Mouse (Mus musculus) R1 (cell line): ENCODE data around the gene U2af1.
A peak's percentile ranks its signal among the peaks of the same experiment; 100 is the strongest.
"Not testable (repeated sequence)": the region's sequence is repeated elsewhere in the genome, so short reads cannot be mapped to it uniquely, and the experiment has no call there.

Source experiments
- DNase-seq: peaks from one replicate; pipeline ENCODE4 v3.0.0-alpha.2; 2018; ENCODE audit warnings: low read depth, low spot score

U2af1 gene

DNA sequence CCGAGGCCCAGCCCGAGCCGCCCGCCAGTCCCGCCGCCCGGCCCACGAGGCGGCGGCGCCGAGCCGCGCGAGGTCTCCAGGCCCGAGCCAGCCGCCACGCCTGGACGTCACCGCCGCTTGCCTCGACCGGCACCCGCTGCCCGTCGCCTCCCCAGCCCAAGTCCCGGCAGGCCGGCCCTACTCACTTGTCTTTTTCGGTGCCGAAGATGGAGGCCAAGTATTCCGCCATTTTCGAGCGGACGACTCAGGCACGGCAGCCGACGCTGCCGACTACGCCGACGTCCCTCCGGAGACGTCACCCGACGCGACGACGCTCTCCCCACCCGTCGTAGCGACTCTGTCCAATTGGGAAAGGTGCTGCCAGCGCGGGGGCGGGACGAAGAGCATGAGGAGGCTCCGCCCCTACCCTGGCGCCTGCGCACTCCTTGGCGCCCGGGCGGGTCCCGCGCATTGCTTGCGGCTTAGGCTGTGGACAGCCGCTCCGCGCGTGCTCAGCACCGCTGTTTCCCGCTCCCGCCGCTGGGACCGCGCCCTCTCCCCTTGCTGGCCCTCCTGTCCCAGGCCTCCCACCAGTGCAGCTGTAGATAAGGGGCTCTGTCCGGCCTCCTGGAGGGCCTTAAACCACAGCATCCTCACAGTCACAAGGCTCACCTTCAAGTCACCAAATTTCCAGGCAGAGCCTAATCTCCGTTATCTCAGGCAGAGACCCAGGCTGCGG lies at the start of gene U2af1:
U2af1 (minus strand) TSS at position 425 of the 718 bp plus-strand sequence.
- DNase-seq, result peak; percentile 98

DNA sequence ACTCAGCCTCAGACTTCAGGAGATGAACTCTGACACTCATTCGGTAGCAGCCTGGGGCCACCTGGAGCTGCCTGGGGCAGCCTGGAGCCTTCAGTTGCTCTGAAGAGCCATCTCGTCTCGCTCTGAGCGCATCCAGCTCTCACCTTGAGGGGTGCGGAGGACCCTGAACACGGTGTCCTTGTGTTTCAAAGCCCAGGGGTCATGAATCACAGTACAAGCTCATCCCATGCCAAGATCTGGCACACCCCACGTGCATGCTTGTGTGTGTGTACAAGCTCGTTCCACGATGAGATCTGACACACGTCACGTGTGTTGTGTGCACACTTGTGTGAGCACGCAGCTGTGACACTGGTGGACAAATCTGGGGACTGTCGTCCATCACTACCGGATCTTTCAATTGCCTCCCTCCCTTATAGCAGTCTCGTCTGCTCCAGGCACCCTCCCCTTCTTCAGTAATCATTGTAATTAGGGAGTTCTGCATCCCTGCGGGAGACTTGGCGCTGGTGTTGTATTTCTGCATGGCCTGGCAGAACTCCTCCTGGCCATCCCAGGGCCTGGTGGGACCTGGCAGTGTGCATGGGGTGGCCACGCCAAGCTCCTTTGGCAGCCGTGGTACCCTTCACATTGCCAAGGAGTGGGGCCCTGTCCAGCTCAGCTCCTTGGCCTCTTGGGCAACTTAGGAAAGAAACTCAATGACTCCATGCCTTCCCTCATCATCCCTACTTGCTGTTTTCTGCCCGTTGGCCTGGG lies 46.8 kb upstream of the U2af1 start:
- no peak for DNase-seq

DNA sequence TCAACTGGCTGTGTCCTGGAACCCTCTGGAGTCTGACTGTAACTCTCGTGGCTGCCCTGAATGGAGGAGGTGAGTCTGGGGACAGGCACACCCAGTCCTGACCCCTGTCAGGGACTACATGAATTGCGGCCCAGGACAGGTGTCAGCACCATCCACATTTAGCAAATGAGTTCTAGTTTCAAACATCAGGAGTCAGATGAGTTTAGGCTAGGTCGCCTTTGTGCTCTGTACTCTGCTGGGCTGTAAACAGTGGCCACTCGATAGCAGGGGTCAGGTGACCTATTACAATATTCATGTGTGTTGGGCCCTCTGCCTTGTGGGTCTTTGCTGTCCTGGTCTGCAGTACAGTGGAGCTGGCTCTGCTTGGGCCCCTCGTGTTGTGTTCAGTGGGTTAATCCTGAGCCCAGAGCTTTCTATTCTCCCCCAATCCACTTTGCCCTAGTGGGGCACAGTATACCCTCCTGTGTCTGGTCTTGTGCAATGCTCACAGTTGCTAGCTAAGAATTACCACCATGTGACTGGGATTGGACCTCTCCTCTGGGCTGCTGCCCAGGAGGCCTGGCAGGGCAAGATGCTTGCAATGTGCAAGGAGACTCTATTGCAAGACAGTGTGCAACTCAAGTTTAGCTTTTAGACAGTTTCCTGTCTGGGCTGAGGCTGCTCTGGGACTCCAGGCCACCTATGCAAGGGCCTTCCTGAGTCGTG lies 44.7 kb upstream of the U2af1 start:
- DNase-seq, result no peak

DNA sequence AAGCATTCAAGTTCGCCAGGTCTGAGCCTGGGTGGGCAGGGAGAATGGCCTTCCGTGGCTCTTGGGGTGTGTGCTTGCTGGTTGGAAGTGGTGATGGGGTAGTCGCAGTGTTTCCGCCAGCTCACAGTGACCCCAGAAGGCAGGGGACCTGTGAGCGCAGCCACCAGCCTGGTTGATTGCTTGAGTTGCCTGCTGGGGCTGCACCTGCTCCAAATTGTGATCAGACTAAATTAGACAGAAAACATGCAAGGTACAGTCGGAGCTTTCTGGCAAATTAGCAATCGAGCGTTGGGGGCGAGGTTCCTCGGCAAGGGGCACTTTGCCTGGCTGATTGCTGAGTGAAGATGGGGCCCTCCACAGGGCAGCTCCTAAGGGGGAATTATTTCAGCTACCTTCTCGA lies 39.7 kb upstream of the U2af1 start:
- DNase-seq, result no peak

DNA sequence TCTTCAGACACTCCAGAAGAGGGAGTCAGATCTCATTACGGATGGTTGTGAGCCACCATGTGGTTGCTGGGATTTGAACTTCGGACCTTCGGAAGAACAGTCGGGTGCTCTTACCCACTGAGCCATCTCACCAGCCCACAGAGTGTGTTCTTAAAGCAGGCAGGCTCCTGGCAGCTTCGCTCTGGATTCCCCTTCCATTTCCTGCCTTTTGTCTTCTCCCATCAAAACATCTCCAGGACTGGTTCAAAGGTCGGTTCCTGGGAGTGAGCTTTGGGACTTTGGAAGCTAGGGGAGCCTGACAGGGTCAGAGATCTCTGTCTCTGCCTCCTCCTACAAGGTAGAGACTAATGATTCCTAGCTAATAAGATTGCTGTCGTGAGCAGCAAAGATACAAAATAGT lies 36.7 kb upstream of the U2af1 start:
- DNase-seq, result not testable (repeated sequence)

DNA sequence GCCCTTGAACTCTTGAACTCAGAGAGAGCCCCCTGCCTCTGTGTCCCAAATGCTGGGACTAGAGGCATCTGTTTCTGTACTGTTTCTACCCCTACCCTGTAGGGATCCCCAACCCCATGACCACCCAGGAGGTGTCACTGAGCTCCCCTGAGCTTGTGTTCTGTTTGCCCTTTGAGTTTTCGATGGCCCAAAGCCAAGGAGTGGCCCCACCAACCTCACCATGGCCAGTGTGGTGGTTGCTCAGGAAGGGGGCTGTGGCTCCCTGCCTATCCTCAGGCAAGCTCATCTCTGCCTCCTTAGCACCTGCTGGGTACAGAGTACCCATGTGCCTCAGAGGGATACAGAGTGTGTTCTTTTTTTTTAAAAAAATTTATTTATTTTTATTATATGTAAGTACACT lies 36.3 kb upstream of the U2af1 start:
- no peak for DNase-seq

DNA sequence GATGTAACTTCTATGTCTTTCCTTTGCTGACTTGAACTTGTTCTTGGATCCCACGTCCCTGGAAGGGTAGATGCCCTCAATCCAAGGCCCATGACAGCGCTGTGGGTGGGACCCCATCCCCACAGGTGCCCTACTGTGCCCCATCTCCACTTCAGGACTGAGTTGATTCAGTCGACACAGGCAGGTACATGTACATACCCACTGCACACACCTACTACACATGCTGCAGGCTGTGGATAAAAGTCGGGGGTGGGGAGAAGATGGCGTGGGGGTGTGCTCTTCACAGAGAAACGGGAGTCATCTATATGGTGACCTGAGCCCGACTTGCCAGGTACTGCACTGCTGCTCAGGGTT lies 35.3 kb upstream of the U2af1 start:
- DNase-seq, result no peak

DNA sequence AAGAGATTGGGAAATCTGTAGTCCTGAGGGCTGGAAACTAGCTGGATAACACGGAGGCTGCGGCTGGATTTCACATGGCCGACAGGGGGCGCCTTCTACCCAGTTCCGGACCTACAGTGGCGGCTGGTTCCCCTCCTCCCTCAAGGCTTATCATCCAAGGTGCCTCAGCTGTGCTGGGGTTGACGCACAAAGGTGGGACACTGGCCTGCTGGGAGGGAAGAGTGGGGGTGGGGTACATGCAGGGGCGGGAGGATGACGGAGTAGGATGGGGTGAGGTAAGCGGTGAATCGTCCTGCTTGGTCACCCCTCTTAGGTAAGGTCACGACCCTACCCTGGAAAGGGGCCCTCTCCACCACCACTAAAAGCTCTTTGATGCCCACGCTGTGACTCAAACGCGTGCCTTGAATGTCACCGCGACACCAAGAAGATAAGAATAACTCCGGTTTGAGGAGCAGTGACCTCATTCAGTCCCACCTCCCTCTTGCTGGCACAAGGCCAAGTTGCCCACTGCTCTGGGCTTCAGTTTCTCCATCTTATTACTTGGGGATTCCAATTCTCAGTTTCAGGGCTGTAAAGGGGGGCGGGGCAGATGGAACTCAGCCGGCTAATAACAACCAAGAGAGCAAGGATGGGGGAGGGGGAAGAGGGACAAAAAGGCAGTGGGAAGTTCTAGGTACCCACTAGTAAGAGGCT lies 34.8 kb upstream of the U2af1 start:
- DNase-seq, result peak; percentile 83

DNA sequence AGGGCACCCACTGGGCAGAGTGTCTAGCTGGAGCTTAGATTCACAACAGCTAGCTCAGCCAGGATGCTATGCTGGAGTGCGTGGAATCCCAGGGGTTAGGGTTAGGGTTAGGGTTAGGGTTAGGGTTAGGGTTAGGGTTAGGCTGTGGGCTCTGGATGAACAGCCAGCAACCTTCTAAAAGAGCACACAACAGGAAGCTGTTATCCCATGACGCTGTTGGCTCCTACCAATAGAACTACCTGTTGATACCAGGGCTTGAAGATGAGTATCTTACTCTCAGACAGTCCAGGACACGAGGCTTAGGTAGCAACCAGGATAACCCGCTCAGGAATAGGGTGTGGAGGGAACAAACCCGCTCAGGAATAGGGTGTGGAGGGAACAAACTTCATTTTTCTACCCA lies 34.2 kb upstream of the U2af1 start:
- DNase-seq, result no peak

DNA sequence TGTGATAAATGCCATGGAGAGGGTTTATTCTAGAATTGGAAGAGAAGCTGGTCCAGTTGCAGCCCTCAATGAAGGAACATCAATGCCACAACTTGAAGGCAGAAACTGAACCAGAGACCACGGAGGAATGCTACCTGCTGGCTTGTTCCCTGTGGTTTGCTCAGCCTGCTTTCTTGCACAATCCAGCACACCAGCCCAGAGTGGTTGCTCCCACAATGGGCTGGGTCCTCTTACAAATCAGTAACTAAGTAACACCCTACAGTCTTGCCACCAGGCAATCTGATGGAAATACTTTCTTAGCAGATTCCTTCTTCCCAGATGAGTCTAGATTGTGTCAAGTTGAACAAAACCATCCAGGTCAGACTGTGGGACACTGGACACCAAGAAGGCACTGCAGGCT lies 30.9 kb upstream of the U2af1 start:
- no peak for DNase-seq

DNA sequence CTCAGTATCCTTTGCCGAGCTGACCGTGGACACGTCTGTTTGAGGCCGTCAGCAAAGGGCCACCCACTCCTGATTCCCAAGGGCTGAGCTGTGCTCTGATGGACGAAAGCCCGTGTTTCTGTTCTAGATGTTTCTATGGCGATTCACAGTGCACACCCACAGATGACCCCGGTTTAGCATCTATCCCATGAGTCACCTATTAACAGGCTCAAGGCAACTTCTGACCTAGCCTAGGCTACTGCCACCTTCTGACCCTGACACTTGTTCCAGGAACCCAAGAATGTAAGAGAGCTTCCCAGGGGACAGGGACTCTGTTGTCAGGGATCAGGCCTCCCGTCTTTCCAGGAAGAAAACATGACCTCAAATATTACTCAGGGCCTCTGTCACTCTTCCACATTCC lies 29.4 kb upstream of the U2af1 start:
- DNase-seq, result no peak

DNA sequence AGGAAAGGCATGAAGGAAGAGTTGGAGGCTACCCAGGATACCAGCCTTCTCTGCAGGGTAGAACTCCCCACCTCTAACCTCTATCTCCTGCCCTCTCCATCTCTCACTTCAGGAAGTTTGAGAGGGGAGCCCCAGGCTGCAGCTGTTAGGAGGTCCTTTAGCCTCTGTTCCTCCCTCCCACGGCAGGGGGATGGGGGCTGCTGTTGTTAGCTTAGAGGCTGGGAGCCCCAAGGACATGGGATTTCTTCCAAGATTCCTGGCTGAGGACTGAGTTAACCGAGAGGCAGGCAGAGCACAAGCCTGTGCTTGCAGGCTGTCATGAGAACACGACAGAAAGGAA lies 27.5 kb upstream of the U2af1 start:
- DNase-seq, result no peak

DNA sequence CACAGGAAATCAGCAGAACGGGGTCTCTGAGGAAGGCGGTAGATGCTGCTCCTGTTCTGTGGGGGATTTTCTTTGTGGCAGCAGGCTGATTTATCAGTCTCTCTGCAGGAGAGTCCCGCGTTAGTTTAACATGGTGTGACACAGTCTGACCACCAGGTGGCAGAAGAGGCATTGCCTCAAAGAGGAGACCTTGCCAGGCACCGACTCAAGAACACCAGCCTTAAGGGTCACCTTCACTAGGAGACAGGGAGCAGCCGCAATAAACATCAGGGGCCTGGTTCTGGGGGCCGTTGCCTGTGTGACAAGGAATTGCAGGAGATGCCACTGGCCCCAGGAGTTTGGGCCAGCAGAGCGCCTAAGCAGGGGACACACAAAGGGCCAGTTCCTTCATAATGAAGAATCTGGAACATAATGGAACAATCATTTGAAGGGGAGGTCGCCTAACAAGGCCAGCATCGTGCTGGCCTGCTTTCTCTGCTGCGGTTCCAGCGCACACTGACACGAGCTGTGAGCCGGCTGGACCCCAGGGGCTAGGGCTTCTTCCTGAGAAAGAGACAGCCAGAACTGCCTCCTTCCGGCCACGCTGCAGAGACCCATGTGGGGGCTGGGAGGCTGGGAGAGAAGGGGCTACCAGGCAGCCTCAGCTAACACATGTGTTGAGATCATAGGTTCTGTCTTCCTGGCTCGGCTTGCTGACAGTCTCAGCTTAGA lies 27.0 kb upstream of the U2af1 start:
- DNase-seq, result peak; percentile 88

DNA sequence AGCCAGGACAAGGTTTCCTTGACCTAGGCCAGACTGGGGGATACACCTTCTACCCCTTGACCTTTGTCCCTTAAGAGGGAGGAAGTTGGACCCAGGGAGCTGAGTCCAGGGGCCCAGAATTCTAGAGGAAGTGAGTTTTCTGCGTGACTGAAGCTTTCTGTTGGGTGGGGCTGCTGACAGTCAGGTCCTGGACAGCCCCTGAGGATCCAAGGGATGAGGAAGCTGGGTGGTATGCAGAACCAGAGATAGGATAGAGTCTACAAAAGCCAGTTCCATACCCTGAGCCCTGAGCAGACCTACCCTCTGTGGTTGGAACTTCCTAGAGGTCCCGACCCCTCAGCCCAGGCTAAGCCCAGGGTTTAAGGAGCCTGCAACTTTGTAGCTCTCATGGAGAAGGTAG lies 21.8 kb upstream of the U2af1 start:
- DNase-seq, result no peak

DNA sequence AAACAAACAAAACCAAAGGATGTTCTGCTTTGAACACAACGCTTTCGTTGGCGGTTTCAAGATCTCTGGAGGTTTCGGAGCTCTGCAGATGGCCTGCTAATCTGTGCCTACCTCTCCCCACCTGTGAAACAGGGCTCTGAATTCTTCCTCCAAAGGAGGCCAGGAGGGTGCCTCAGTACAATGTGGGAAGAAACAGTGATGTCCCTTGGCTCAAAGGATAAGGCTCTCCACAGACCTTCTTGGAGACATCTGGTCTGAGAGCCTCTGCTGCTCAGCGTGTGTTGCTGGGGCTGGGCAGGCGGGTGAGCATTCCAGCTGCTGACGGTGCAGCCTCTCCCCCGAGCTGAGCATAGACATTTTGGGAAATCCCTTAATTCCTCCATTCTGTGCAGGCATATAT lies 18.8 kb upstream of the U2af1 start, which contains the start of gene Cryaa:
Cryaa (plus strand) TSS at position 301 of the 400 bp plus-strand sequence.
- no peak for DNase-seq

DNA sequence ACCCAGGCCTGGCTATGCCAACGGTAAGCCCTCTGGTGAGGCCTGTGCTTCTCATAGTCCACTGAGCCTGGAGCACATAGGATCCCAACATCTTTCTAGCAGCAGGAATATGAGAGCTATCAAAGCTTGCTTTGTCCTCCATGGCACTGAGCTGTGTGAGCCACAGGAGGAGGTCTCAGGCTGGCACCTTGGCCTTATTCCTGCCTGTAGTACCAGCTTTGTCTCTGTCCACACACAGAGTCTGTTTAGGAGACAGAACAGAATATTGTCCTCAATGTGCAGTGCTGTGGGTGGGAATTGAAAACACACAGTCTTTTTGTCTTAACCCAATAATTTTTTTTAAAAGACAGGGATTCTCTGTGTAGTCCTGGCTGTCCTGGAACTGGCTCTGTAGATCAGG lies 15.7 kb upstream of the U2af1 start:
- DNase-seq, result no peak

DNA sequence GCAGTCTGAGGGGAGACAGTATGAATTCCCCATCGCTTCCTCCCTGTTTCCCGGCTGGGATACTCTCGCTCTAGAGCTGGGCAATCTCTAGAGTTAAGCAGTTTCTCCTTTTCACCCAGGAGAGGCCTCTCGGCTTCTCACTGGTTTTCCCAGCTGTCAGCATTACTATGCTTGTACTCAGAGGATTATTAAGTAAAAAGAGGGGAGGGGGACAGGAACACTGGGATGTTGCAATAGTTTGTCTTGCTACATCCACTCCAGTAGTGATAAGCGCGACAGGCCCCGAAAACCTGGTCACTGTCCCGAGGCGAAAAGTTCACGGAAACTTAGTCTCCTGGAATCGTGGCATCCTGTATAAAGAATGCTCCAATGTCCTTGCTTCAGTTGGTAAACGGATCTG lies 13.6 kb upstream of the U2af1 start:
- DNase-seq, result no peak

DNA sequence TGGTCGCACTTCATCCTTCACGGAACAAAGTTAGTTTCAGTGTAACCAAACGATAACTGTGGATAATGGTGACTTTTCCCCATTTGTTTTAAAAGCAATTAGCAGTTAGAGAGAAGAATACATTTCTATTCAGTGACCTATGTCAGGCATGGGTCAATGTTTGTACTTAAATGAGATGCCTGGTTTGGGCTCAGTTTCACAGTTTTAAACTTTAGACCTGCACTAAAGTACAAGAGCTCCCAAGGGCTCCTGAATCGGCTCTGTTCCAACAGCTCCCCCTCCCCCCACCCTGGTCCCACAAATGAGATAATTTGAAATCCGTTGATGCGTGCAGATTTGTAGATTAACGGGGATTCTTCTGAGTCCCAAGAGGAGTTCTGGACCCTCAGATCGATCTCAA lies 13.0 kb upstream of the U2af1 start:
- no peak for DNase-seq

DNA sequence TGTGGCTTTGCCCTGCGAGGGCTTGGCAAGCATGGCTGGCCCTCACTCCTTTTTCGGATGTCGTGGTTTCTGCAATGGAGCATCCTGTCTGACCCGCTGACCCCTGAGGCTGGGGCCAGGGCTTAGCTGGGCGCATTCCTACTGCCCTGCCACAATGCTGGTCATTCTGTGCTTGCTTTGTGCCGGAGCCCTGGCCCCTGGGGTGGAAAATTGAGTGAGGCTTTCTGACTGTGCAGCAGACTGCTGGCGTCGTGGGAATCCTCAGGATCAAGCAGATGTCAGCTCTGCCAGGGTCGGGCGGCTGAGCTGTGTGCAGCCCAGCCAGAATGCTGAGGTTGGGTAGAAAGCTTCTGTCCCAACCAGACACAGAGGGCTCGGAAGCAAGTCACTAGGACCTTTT lies 11.5 kb upstream of the U2af1 start:
- no peak for DNase-seq

DNA sequence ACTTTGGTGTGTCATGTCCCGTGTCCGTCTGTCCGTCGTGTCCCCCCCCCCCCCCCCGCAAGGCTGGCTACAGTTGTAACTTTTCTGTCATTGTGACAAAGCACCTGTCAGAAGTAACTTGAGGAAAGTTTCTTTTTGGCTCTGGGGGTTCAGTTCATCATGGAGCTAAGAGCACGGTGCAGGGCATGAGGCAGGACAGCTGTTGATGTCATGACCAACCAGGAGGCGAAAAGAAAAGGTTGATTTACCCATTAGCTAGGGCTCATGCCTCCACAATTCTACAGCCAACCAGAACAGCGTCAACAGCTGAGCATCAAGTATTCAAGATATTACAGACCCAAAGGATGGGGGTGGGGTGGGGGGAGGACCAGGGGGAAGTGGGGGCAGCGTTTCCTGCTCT lies 9.6 kb upstream of the U2af1 start:
- DNase-seq, result no peak

DNA sequence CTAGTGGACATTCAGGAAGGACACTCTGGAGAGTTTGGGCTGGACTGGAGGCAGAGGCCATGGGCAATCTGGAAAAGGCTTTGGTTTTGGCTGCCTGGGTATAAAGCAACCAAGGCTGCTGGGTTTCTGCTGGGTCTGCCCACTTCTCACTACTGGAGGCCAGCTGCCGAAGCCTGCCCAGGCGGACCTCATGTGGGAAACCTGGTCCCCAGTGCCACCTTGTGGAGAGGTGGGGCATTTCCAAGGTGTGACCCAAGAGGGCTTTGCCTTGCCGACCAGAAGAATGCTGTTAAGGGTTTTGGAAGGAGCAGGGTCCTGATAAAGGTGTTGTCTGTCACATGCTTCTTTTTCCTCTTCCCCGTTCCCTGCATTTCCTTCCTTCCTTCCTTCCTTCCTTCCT lies 6.1 kb upstream of the U2af1 start:
- DNase-seq, result peak; percentile 78

DNA sequence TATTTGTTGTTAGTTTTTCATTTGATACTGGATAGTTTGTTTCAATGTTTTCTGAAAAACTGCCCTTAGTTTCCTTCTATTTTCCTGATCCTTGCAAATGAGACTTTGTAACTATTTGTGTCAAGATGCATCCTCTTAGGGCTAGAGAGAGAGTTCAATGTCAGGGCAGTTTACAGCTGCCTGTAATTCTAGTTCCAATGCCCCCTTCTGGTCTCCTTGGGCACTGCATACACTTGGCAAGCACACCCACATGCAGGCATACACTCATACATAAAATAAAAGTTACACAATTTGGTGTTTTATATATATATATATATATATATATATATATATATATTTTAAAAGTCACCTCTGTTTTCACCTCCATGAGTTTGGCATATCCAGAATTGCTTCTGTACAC lies 4.2 kb upstream of the U2af1 start:
- peak; percentile 73 for DNase-seq
